Mouse (Mus musculus): Measurements from ENCODE around the gene Cdh10. TPM values are rescaled to one million over a fixed set of nuclear protein-coding genes. Genes with fewer than 3 reads are reported as not detected.

The Cdh10 gene
- not detected for total RNA-seq (2021)
- long read RNA-seq, experiment 1: 0 reads
- long read RNA-seq, experiment 2: 0 reads

GRCm38 (mm10) chr15:18818185-18818973, at the start of gene Cdh10:
TSS of gene Cdh10 (plus strand) at chr15:18818947.
- DNase-seq: no peak

DNA sequence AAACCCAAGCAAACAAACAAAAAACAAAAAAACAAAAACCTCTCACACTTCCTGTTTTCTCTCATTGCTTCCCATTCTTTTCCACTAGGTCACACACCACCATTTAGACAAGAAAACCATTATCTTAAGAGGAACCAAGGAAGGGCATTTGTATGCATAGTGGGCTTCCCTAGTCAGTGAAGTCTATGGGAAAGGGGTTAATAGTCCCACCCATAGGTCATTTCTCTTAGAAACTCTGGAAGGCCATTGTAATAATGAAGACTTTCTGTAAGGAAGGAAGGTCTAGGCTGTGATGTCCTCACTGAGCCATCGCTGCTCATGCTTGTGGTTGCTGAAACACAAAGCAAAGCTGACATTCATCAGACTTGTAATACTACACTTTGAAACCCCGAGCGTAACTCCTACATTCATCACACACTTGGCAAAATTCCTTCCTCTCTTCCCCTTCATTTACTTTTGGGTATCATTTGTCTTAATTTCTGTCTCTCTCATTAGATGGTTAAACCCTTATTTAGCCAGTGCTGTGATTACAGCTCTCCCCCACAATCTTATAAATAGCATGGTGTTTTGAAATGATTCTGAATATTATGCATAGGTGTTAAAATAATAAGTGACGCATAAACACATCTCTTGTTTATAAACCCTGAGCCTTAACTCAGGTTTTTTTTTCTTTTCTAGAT, 9.5 kb upstream of the Cdh10 start:
- DNase-seq: no peak

DNA sequence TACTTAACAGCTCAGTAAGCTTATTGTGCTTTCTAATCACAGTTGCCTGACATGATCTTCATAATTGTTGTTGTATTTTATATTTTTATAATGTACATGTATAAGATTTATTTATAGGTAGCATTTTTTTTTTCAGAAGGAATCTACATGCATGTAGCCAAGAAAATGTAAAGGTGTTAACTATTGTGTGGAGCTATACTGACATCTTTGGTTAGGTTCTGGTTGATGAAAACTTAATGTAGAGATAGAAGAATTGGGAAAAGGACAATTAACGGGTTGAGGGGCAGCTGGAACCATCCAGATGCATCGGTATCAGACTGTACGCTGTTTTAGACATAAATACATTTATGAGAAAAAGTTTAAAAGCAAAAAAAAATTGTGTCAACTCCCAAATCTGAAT, 1.0 kb upstream of the Cdh10 start:
- DNase-seq: no peak

GRCm38 (mm10) chr15:18820226-18820625, 1.5 kb downstream of the Cdh10 start:
- no peak for DNase-seq

GRCm38 (mm10) chr15:18821114-18821756, 2.5 kb downstream of the Cdh10 start:
- DNase-seq: peak; percentile 26

DNA sequence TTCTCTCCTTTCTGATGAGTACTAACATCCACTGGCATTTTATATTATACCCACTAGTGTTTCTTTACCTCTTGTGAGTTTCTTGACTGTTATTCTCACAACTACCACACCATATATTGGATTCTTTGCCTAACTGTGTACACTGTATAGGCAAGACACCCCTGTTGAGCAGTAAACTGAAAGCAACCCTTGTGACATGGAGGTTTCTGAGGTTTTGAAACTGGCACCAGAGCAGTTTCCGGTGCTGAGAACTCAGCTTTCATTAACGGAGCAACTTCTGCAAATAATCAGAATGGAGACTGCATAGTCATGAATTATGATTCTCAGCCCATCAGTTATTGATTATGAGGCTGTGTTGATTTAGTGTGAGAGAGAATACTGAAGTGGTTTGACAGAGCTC, 4.7 kb downstream of the Cdh10 start:
- DNase-seq: no peak

DNA sequence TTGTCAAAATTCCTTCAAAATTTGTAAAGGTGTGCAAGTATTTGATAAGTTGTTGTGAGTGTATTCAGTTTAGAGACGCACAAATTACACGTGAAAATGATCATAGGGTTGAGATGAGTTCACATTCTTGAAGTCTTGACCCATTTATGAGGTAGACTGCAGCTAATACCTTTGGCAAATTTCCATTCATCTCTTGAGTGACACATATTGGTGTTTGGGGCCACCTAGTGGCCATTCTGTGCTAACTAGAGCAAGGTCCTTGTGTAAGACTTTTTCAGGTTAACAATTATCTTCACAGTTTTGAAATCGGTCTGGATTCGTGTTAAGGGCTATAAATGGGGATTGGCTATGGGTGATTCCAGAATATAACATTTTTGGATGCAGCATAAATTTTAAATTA, 13.5 kb downstream of the Cdh10 start:
- no peak for DNase-seq

GRCm38 (mm10) chr15:18841769-18842168, 23.0 kb downstream of the Cdh10 start:
- DNase-seq: no peak

GRCm38 (mm10) chr15:18844807-18845206, 26.1 kb downstream of the Cdh10 start:
- DNase-seq: no peak

DNA sequence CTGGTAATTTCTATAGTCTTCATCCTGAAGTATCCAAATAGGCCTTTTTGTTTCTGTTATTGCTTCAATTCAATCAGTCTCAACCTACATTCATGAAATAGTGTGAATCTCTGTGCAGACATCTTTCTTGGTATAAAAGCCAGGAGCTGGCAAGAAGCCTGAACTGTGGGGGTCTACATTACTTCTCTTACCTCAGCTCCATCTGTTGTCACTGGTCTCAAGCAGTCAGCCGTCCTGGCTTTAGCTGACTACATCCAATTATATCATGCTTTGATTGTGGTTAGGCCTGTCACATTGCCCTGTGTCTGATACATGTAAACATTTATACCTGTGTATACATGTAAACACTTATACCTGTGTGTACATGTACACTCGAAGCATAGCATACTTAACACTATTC, 31.8 kb downstream of the Cdh10 start:
- no peak for DNase-seq

DNA sequence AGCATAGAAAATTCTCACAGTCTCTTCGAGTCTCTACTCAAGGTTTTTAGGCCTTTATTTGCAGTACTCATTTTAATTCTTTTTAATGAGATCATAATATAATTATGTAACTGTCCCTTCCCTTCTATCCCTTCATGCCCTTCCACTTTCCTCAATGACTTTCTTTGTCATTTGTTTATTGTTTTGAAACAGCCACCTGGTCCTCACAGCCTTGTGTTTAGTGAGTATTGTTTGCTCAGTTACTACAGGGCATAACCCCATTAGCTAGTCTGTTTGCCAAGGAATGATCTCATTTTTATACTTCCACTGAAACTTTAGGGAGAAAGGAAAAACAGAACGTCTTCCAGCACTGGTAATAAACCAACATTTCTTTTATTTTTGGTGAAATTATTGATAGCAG, 39.4 kb downstream of the Cdh10 start:
- DNase-seq: no peak

- DNase-seq: no peak
These were observed 51.1 kb downstream of the Cdh10 start for GRCm38 (mm10) chr15:18869871-18870270.

DNA sequence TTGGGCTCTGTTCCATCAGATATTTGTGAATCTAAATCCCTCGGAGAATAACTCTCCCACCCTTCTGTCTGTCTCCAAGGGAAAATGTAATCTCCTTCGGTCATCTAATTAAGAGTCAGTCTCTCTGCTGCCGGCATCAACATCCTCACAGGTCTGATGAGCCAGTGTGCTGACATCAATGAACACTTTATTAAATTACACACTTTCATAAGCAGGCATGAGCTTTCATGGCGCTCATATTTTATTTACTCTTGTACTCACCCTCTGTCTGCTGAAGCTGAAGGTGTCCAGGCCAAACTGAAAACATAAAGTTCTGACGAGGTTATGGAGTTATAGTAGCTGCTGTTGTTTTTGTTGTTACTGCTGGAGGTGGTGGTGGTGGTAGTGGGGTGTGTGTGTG, 62.7 kb downstream of the Cdh10 start:
- DNase-seq: no peak

DNA sequence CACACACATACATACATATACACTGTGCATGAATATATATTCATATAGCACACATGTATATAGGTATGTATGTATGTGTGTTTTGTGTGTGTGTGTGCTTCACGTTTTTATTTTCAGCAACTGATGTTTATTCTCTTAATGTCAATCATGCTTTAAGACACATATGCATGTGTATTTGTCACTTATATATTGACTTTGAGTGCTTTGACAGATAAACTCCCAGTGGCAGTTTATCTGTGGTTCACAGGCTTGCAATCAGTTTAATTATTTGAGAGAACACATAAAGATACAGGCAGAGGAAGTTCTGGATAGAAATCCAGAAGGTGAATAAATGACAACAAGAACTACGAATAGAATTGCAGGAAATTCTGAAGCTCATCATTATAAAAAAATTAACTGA, 67.9 kb downstream of the Cdh10 start:
- no peak for DNase-seq

- no peak for DNase-seq
These were observed 70.2 kb downstream of the Cdh10 start for GRCm38 (mm10) chr15:18888912-18889311.

- DNase-seq: no peak
These were observed 71.6 kb downstream of the Cdh10 start for GRCm38 (mm10) chr15:18890358-18890757.

DNA sequence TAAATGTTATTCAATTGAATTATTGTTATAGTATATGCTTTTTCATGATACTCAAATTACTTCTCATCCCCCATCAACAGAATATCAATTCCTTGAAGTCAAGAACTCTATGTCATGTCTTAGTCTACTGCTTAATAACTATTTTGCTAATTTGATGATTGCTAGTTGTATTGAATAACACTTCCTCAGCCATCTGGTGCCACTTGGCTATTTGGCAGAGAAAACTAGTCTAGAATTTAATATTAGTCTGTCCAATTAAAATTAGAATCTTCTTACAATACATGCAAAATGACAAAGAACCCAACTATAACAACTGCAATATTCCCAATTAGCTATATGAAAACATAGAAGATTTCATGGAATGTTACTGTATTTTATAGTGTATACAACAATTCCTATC, 82.0 kb downstream of the Cdh10 start:
- no peak for DNase-seq

- no peak for DNase-seq
These were observed 85.4 kb downstream of the Cdh10 start for GRCm38 (mm10) chr15:18904131-18904530.

- no peak for DNase-seq
These were observed 91.9 kb downstream of the Cdh10 start for GRCm38 (mm10) chr15:18910612-18911011.

GRCm38 (mm10) chr15:18925392-18926117, 106.8 kb downstream of the Cdh10 start:
- no peak for DNase-seq

- DNase-seq: no peak
These were observed 108.2 kb downstream of the Cdh10 start for GRCm38 (mm10) chr15:18926964-18927363.

DNA sequence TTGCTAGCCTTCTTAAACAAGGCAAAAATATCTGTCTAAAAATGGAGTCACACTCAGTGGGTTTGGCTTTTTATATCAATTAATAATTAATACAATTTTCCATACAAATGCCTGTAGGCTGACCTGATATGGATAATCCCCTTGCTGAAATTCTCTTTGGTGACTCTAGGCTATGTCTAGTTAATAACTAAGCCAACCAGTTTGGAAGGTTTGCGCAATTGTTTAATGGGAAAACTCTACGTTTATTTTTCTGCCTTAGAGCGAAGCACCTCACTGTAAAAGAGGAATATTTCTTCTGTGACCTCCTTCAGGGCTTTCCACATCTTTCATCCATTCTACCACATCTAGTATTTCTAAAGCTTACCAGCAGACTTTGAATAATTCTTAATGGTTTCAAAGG, 133.5 kb downstream of the Cdh10 start:
- no peak for DNase-seq

GRCm38 (mm10) chr15:18975041-18975440, 156.3 kb downstream of the Cdh10 start:
- no peak for DNase-seq

All from gastrocnemius, postnatal 25 days (tissue).